Mouse (Mus musculus): ENCODE data around the gene Pla2g6. TPM values are rescaled to one million over a fixed set of nuclear protein-coding genes. Genes with fewer than 3 reads are reported as not detected.

Pla2g6 gene
- polyA plus RNA-seq, 1 experiment, result 28.9 TPM

DNA sequence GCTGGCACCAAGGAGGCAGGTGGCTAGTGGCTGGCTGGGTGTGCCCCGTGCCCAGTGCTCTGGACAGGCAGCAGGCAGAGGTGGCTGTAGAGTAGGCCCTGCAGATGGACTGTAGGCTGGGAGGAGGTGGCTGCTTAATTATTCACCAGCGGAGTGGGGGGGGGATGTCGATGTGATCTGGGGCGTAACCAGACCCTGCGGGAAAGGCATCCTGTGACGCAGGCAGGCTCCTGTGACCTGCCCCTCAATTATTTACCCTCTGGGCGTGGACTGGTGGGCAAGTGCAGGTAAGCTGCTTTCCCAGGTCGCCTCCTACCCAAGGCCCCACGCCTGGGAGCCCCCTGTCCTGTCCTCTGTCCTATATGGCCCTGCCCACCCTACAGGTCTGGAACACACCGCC is 42.8 kb downstream of the Pla2g6 start, which contains the start of gene Baiap2l2:
Gene Baiap2l2 (minus strand): TSS at position 139 of the 400 bp plus-strand sequence.
- Histone ChIP-seq H3K4me3 (ENCODE audit: insufficient read depth, low read length) (no peak within 1 kb of the TSS), H3K4me1 (ENCODE audit: control insufficient read depth, insufficient read depth, low read length) (no peaks in the 10 kb centered on the region), H3K27ac (ENCODE audit: insufficient read depth, low read length) (no peak within 1 kb of the TSS)
- TF ChIP-seq POLR2A (IDR thresholded peaks at IDR 0.05; ENCODE audit: extremely low read depth, insufficient read depth, low read length) (no peak), CTCF (IDR thresholded peaks at IDR 0.05; ENCODE audit: extremely low read depth, insufficient read depth, low read length) (no peak)

DNA sequence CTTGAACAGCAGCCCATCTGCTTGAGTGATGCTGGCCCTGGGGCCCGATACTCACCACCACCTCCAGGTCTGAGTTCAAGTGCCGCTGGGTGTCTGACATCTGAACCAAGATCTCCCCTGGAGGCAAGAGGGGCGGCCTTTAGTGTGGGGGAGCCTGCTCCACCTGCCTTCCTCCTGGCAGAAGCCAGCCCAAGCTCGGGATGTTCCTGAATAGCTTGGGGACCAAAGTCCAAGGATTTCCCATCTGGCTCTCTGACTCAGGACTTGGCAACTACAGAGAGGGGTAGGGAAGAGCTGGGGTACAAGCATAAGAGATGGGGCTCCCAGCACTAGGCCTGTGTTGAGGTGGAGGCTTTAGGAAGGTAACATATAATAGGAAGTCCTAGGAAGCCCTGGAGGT is 44.8 kb downstream of the Pla2g6 start:
- no peaks in the 10 kb centered on the region for H3K4me1 ChIP-seq (ENCODE audit: control insufficient read depth, insufficient read depth, low read length)
- H3K4me3 ChIP-seq (ENCODE audit: insufficient read depth, low read length), result no peak overlapping the region
- H3K27ac ChIP-seq (ENCODE audit: insufficient read depth, low read length), result no peak overlapping the region
- TF ChIP-seq POLR2A (IDR thresholded peaks at IDR 0.05; ENCODE audit: extremely low read depth, insufficient read depth, low read length) (no peak), CTCF (IDR thresholded peaks at IDR 0.05; ENCODE audit: extremely low read depth, insufficient read depth, low read length) (no peak)

DNA sequence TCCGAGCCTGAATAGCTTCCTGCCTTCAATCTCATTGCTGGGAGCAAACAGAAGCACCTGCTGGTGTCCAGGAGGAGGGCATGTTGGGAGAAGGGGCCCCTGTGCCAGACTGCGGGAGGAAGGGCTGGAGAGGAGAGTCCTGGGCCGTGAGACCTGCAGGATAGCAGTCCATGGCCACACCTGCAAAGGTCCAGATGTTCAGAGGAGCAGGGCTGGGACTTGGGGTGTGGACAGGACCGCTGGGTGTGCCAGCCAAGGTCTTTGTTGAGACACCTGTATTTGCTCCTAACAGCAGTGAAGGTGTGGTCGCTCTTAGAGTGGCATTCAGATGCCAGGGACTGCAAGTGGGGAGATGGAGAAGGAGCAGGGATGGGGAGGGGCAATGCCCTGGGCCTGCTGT is 45.8 kb downstream of the Pla2g6 start:
- Histone ChIP-seq H3K4me3 (ENCODE audit: insufficient read depth, low read length) (no peak overlapping the region), H3K27ac (ENCODE audit: insufficient read depth, low read length) (no peak overlapping the region), H3K4me1 (ENCODE audit: control insufficient read depth, insufficient read depth, low read length) (no peaks in the 10 kb centered on the region)
- TF ChIP-seq CTCF (IDR thresholded peaks at IDR 0.05; ENCODE audit: extremely low read depth, insufficient read depth, low read length), result no peak
- no peak for TF ChIP-seq POLR2A (IDR thresholded peaks at IDR 0.05; ENCODE audit: extremely low read depth, insufficient read depth, low read length)

DNA sequence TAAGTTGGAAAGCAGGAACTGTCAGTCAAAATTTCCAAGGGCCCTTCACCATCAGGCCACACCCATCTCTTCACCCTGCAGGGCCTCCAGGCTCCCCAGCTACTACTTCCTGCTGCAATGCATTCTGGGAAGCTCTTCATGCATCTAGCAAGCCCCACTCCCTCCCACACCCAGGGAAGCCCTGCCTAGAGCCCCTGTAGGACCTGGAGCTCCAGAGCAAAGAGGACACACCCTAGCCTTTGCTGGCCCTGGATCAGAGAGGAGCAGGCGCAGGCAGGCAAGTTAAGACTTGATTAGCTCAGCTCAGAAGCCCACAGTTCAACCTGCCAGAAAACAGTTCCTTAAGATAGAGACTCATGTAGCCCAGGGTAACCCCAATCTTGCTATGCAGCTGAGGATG is 46.8 kb downstream of the Pla2g6 start:
- no peak overlapping the region for H3K27ac ChIP-seq (ENCODE audit: insufficient read depth, low read length)
- H3K4me1 ChIP-seq (ENCODE audit: control insufficient read depth, insufficient read depth, low read length), result no peaks in the 10 kb centered on the region
- H3K4me3 ChIP-seq (ENCODE audit: insufficient read depth, low read length), result no peak overlapping the region
- TF ChIP-seq CTCF (IDR thresholded peaks at IDR 0.05; ENCODE audit: extremely low read depth, insufficient read depth, low read length) (no peak), POLR2A (IDR thresholded peaks at IDR 0.05; ENCODE audit: extremely low read depth, insufficient read depth, low read length) (no peak)

DNA sequence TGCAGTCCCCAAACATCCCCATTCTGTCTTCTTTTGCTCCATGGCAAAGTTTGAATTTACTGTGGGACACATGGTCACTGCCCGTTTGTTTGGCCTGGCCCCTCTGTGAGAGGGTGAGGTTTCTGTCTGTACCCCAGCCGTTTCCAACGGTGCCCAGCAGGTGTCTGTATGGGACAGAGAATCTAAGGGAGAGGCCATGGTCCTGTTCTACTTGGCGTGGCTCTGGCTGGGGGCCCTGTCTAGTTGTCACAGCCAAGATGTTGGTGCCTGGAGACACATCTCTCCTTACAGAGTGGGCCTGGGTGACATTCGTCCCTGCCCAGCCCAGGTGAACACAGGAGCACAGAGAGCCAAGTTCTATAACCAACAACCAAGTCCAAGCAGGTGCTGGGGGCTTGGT is 47.3 kb downstream of the Pla2g6 start:
- Histone ChIP-seq H3K4me3 (ENCODE audit: insufficient read depth, low read length) (no peak overlapping the region), H3K27ac (ENCODE audit: insufficient read depth, low read length) (no peak overlapping the region), H3K4me1 (ENCODE audit: control insufficient read depth, insufficient read depth, low read length) (no peaks in the 10 kb centered on the region)
- TF ChIP-seq POLR2A (IDR thresholded peaks at IDR 0.05; ENCODE audit: extremely low read depth, insufficient read depth, low read length), result no peak
- TF ChIP-seq CTCF (IDR thresholded peaks at IDR 0.05; ENCODE audit: extremely low read depth, insufficient read depth, low read length), result no peak

DNA sequence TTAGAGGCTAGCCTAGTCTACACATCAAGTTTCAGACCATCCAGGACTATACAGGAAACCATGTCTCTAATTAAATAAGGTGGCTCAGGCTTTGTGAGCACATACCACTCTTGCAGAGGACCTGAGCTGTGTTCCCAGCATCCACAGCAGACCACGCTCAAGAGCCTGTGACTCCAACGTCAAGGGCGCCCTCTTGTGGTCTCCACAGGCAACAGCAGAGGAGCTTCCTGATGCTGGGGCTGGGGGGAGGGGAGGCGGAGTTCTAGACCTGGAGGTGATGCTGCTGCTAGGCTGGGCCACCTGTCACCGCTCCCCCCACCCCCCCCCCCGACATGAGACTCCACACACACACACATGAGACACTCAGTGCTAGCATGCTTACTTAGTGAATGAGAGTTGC is 48.0 kb downstream of the Pla2g6 start:
- no peaks in the 10 kb centered on the region for H3K4me1 ChIP-seq (ENCODE audit: control insufficient read depth, insufficient read depth, low read length)
- H3K4me3 ChIP-seq (ENCODE audit: insufficient read depth, low read length), result no peak overlapping the region
- no peak for TF ChIP-seq POLR2A (IDR thresholded peaks at IDR 0.05; ENCODE audit: extremely low read depth, insufficient read depth, low read length)
- TF ChIP-seq CTCF (IDR thresholded peaks at IDR 0.05; ENCODE audit: extremely low read depth, insufficient read depth, low read length), result peak; percentile 24; the same call in 1 of the 2 replicates
- H3K27ac ChIP-seq (ENCODE audit: insufficient read depth, low read length), result no peak overlapping the region

DNA sequence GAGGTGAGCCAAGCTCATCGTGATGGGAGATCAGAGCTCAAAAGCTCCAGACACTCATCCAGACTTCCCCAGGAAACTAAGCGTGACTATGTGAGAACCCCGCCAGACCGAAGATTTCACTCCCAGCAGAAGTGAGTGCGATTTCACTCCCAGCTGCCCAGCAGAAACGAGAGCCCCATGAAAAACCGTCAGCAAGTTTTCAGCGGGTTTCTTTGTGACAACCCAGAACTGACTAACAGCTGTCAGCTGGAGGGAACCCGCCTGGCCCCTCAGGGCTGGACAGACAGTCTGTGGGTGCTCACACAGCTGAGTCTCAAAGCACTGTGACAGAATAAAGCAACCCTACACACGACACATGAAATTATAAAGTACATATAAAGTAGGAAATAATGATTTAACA is 50.5 kb downstream of the Pla2g6 start:
- H3K4me1 ChIP-seq (ENCODE audit: control insufficient read depth, insufficient read depth, low read length), result no peaks in the 10 kb centered on the region
- TF ChIP-seq CTCF (IDR thresholded peaks at IDR 0.05; ENCODE audit: extremely low read depth, insufficient read depth, low read length) (no peak), POLR2A (IDR thresholded peaks at IDR 0.05; ENCODE audit: extremely low read depth, insufficient read depth, low read length) (no peak)
- no peak overlapping the region for H3K4me3 ChIP-seq (ENCODE audit: insufficient read depth, low read length)
- H3K27ac ChIP-seq (ENCODE audit: insufficient read depth, low read length), result no peak overlapping the region

DNA sequence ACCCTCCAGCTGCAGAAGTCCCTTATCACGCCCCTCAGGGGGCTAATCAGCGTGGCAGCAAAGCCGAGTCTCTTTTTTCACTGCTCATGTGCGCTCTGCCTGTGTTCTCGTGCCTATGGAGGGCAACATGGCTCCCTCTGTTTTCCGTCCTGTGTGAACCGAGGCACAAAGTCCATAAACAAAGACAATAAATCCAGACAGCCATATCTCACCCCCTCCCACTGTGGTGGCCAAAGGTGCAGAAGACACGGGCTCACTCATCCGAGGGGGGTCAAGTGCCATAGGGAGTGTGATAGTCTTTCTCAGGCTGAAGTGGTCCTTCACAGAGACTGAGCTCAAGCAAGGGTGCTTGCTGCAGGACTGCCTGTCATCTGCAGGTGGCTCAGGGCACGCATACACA is 55.2 kb downstream of the Pla2g6 start:
- Histone ChIP-seq H3K4me3 (ENCODE audit: insufficient read depth, low read length) (no peak overlapping the region), H3K27ac (ENCODE audit: insufficient read depth, low read length) (no peak overlapping the region), H3K4me1 (ENCODE audit: control insufficient read depth, insufficient read depth, low read length) (no peaks in the 10 kb centered on the region)
- TF ChIP-seq POLR2A (IDR thresholded peaks at IDR 0.05; ENCODE audit: extremely low read depth, insufficient read depth, low read length) (no peak), CTCF (IDR thresholded peaks at IDR 0.05; ENCODE audit: extremely low read depth, insufficient read depth, low read length) (no peak)

DNA sequence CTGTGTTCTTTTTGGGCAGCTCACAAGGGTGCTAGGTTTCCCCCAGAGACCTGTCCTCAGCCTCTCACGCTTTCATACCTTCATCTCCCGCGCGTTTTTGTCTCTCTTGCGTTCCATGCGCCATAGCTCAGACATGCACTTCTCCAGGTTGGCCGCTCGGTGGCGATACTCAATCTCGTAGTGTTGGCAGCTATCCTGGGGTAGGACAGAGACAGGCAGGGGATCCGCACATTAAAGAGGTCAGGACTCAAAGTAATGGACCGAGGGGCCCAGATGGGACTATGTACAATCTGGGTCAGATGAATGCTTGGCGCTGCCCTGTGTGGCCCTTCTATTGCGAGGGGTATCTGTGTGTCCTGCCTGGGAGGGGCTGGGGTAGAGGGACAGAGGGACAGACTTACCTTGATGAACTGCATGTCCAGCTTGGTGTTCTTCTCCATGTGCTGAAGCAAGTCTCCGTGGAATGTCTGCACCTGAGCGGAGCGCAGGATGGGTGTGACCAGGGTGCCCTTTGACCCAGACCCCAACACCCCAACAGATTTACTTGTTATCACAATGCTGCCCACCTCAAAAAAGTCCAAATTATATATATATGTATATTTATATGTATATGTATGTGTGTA is 57.0 kb downstream of the Pla2g6 start:
- Histone ChIP-seq H3K4me1 (ENCODE audit: control insufficient read depth, insufficient read depth, low read length) (no peaks in the 10 kb centered on the region), H3K27ac (ENCODE audit: insufficient read depth, low read length) (no peak overlapping the region), H3K4me3 (ENCODE audit: insufficient read depth, low read length) (peak overlapping the region; percentile 22)
- peak; percentile 69 for TF ChIP-seq CTCF (IDR thresholded peaks at IDR 0.05; ENCODE audit: extremely low read depth, insufficient read depth, low read length)
- no peak for TF ChIP-seq POLR2A (IDR thresholded peaks at IDR 0.05; ENCODE audit: extremely low read depth, insufficient read depth, low read length)

DNA sequence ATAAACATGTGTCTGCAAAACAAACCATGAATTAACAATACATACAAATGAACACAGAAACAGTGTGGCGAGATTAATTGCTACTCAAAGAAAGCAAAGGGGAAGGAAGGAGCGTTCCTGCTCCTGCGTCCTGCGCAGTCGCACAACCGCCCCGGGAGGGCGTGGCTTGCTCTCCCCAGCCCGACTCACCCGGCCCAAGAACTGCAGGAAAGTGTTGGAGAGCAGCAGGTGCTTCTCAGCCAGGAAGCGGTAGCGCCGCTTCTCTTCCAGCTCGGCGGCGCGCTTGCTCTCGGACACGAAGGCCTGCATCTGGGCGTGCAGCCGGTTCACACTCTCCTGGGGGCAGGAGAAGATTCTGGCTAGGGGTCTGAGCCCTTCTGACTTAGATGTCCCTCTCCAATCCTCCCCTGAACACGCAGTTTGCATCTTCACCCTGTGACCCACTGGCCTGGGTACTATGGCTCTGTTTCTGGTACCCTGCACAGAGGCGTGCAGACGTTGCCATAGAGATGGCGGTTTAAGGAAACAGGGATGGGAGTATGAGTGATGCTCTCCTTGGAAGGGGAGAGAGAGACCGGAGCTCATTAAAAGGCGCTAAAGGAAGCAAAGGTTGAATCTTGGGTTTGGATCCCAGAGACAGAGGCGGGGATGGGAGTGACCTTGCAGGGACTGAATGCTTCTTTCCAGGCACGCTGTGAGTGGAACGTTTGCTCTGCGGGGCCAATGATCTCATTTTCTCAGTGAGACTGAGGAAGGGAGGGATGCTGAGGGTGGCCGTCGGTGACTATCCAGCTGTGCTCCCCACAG is 57.7 kb downstream of the Pla2g6 start:
- no peak for TF ChIP-seq CTCF (IDR thresholded peaks at IDR 0.05; ENCODE audit: extremely low read depth, insufficient read depth, low read length)
- H3K4me3 ChIP-seq (ENCODE audit: insufficient read depth, low read length), result peak overlapping the region; percentile 22
- H3K4me1 ChIP-seq (ENCODE audit: control insufficient read depth, insufficient read depth, low read length), result no peaks in the 10 kb centered on the region
- H3K27ac ChIP-seq (ENCODE audit: insufficient read depth, low read length), result no peak overlapping the region

Measured in cortical plate, adult 2 months (tissue).